Mouse (Mus musculus) limb, embryonic 11.5 days (tissue): Measurements from ENCODE around the gene Gse1. TPM values are rescaled to one million over a fixed set of nuclear protein-coding genes. Genes with fewer than 3 reads are reported as not detected.

Experiments
- ATAC-seq: fragments of 200-750 bp; cut with Nextera tagmentation; 2 replicates; pipeline ENCODE4 v1.8.0; 2017; ENCODE audit warnings: low read depth; ENCODE audit not compliant: insufficient number of reproducible peaks, low FRiP score, low TSS enrichment
- DNase-seq: peaks from one replicate; pipeline ENCODE4 v3.0.0-alpha.2; 2015; ENCODE audit warnings: low spot score
- H3K27ac ChIP-seq: fragments of 300-500 bp; sonication (generic); replicated peaks from 2 replicates; pipeline ENCODE4 v1.5.1; 2014; ENCODE audit warnings: low read depth, mild to moderate bottlenecking, low read length
- H3K27me3 ChIP-seq: fragments of 300-500 bp; sonication (generic); 2 replicates; pipeline ENCODE4 v1.6.1; 2014; ENCODE audit warnings: mild to moderate bottlenecking, low read length, mixed read lengths; ENCODE audit not compliant: control insufficient read depth, insufficient read depth
- H3K36me3 ChIP-seq: fragments of 300-500 bp; sonication (generic); 2 replicates; pipeline ENCODE4 v1.6.1; 2014; ENCODE audit warnings: mild to moderate bottlenecking, low read length, moderate library complexity, mixed read lengths; ENCODE audit not compliant: control insufficient read depth, insufficient read depth
- H3K4me1 ChIP-seq: fragments of 300-500 bp; sonication (generic); 2 replicates; pipeline ENCODE4 v1.6.1; 2014; ENCODE audit warnings: low read length, mixed read lengths; ENCODE audit not compliant: control insufficient read depth, insufficient read depth
- H3K4me2 ChIP-seq: fragments of 300-500 bp; sonication (generic); 2 replicates; pipeline ENCODE4 v1.6.1; 2014; ENCODE audit warnings: low read depth, mild to moderate bottlenecking, moderate library complexity; ENCODE audit not compliant: severe bottlenecking
- H3K4me3 ChIP-seq: fragments of 300-500 bp; sonication (generic); 2 replicates; pipeline ENCODE4 v1.5.1; 2014; ENCODE audit warnings: low read depth, low read length
- H3K9ac ChIP-seq: fragments of 300-500 bp; sonication (generic); 2 replicates; pipeline ENCODE4 v1.6.1; 2014; ENCODE audit warnings: mild to moderate bottlenecking, low read length
- H3K9me3 ChIP-seq: fragments of 300-500 bp; sonication (generic); 2 replicates; pipeline ENCODE4 v1.6.1; 2016; ENCODE audit warnings: low read length; ENCODE audit not compliant: control insufficient read depth
- WGBS: fragments of 180-500 bp; shearing (Covaris S2); extraction: QIAGEN DNeasy Blood & Tissue Kit; methylation state at CpG from one replicate; pipeline ENCODE4 v1.1.7; 2014; 5-methylcytosine and 5-hydroxymethylcytosine counted together
- polyA plus RNA-seq: library from polyadenylated mRNA; unstranded; fragments of >200 nt; fragmentation: Nextera tagmentation; extraction: Ambion mirVana; gene quantifications from 2 replicates; pipeline ENCODE4 v1.2.1, GENCODE M21; 2014

Gse1 gene
- polyA plus RNA-seq, 1 experiment from 2014 or later: 6.6 TPM

GRCm38 (mm10) chr8:120263879-120264278, 35.6 kb downstream of the Gse1 start:
- H3K27ac ChIP-seq: peak overlapping the region; percentile 98

DNA sequence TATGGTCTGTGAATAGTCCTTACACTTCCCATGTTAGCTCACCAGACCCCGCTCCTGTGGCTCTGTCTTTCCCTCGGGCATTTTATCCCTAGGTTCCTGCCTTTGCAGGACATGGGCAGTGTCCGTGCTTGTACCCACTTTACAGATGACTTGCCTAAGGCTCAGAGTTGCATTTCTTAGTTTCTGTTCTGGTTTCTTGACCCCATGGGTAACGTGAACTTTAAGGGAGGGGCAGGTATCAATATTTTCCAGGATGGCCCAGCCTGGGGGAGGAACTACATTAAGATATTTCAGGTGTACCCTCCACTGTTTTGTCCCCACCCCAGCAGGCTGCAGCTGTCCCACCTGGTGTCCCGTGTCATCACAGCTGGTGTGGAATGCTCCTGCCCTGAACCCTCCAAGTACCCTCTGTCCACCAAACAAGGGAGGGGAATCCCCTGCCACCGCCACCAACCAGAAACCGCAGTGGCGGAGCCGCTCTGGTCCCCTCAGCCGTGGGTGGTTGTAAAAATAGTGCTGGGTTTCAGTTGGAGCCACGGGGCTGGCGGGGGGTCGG, 36.2 kb downstream of the Gse1 start:
- Histone ChIP-seq H3K36me3 (no peaks in the 10 kb centered on the region), H3K4me2 (peak overlapping the region; percentile 34), H3K9ac (peak overlapping the region; percentile 50)

More at GRCm38 (mm10) chr8:120263879-120264278, 35.6 kb downstream of the Gse1 start:
- no peak overlapping the region for H3K9ac ChIP-seq
- H3K4me2 ChIP-seq: no peak overlapping the region
- H3K4me3 ChIP-seq: no peak overlapping the region
- no peaks in the 10 kb centered on the region for H3K36me3 ChIP-seq
- ATAC-seq (no peak), DNase-seq (no peak)
- no peaks in the 10 kb centered on the region for H3K27me3 ChIP-seq
- no peaks in the 10 kb centered on the region for H3K9me3 ChIP-seq
- peaks cover 87% of the 10 kb centered on the region for H3K4me1 ChIP-seq
- WGBS: 88% methylated on average over 5 of the region's 5 CpGs

GRCm38 (mm10) chr8:120264944-120265453, 36.7 kb downstream of the Gse1 start:
- Histone ChIP-seq H3K4me1 (peaks cover 84% of the 10 kb centered on the region), H3K9ac (peak overlapping the region; percentile 50), H3K4me2 (peak overlapping the region; percentile 34), H3K36me3 (no peaks in the 10 kb centered on the region), H3K9me3 (no peaks in the 10 kb centered on the region), H3K27ac (peak overlapping the region; percentile 98), H3K27me3 (no peaks in the 10 kb centered on the region), H3K4me3 (no peak overlapping the region)
- ATAC-seq (peak; percentile 67), DNase-seq (peak; percentile 86)
- WGBS: 4% methylated on average over 16 of the region's 16 CpGs

More for the DNA sequence above, 36.2 kb downstream of the Gse1 start:
- H3K27me3 ChIP-seq: no peaks in the 10 kb centered on the region
- H3K4me3 ChIP-seq: no peak overlapping the region
- DNase-seq (no peak), ATAC-seq (no peak; the same call in 1 of the 2 replicates)
- H3K9me3 ChIP-seq: no peaks in the 10 kb centered on the region
- peak overlapping the region; percentile 98 for H3K27ac ChIP-seq
- peaks cover 87% of the 10 kb centered on the region for H3K4me1 ChIP-seq
- 20% methylated on average over 13 of the region's 13 CpGs for WGBS

DNA sequence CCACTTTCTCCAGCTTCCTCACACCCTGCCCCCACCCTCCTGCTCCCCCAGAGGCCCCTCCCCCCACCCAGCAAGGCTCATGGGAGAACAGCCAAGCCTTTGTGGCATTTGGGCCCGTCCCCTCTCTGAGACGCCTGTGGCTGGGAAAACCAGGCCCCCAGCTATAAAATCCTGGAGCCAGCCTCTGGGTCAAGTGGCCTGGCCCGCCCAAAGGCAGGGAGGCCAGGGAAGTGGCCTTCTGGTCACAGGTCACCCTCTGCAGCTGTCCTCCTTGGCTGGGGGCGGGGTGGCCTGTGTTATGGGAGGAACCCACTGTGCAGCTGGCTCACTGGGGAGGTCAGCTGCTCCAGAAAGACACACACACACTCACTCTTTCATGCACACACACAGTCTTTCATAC, 37.2 kb downstream of the Gse1 start:
- peak; percentile 60 for ATAC-seq
- 5% methylated on average over 4 of the region's 4 CpGs for whole genome bisulfite sequencing
- no peaks in the 10 kb centered on the region for H3K9me3 ChIP-seq
- H3K36me3 ChIP-seq: no peaks in the 10 kb centered on the region
- no peaks in the 10 kb centered on the region for H3K27me3 ChIP-seq
- peak overlapping the region; percentile 24; the same call in 1 of the 2 replicates for H3K4me2 ChIP-seq
- peak overlapping the region; percentile 98 for H3K27ac ChIP-seq
- peaks cover 84% of the 10 kb centered on the region for H3K4me1 ChIP-seq
- DNase-seq: peak; percentile 80
- H3K9ac ChIP-seq: 0 out of 2 replicates have a peak overlapping the region, but pooled peaks have one; percentile 50
- no peak overlapping the region for H3K4me3 ChIP-seq

GRCm38 (mm10) chr8:120268541-120268980, 40.3 kb downstream of the Gse1 start:
- H3K36me3 ChIP-seq: no peaks in the 10 kb centered on the region
- H3K27me3 ChIP-seq: no peaks in the 10 kb centered on the region
- H3K9ac ChIP-seq: no peak overlapping the region
- peaks cover 74% of the 10 kb centered on the region for H3K4me1 ChIP-seq
- no peaks in the 10 kb centered on the region for H3K9me3 ChIP-seq
- H3K27ac ChIP-seq: peak overlapping the region; percentile 36; the same call in 1 of the 2 replicates
- ATAC-seq (no peak), DNase-seq (no peak)
- no peak overlapping the region for H3K4me3 ChIP-seq
- no peak overlapping the region for H3K4me2 ChIP-seq
- 75% methylated on average over 19 of the region's 19 CpGs for WGBS

- no peak overlapping the region for H3K4me2 ChIP-seq
- H3K4me1 ChIP-seq: peaks cover 80% of the 10 kb centered on the region
- H3K9me3 ChIP-seq: no peaks in the 10 kb centered on the region
- no peaks in the 10 kb centered on the region for H3K36me3 ChIP-seq
- WGBS: 88% methylated on average over 13 of the region's 13 CpGs
- no peak overlapping the region for H3K9ac ChIP-seq
- DNase-seq (no peak), ATAC-seq (no peak)
- no peaks in the 10 kb centered on the region for H3K27me3 ChIP-seq
- H3K27ac ChIP-seq: no peak overlapping the region
- no peak overlapping the region for H3K4me3 ChIP-seq
These were observed 42.2 kb downstream of the Gse1 start for GRCm38 (mm10) chr8:120270449-120270848.

GRCm38 (mm10) chr8:120273430-120273829, 45.2 kb downstream of the Gse1 start:
- WGBS: 88% methylated on average over 4 of the region's 4 CpGs
- no peak for ATAC-seq
- H3K36me3 ChIP-seq: no peaks in the 10 kb centered on the region
- H3K9me3 ChIP-seq: no peaks in the 10 kb centered on the region
- no peaks in the 10 kb centered on the region for H3K27me3 ChIP-seq
- no peak overlapping the region for H3K4me3 ChIP-seq
- DNase-seq: no peak
- no peak overlapping the region for H3K9ac ChIP-seq
- H3K4me1 ChIP-seq: peaks cover 76% of the 10 kb centered on the region
- H3K4me2 ChIP-seq: no peak overlapping the region
- H3K27ac ChIP-seq: no peak overlapping the region; the same call in 1 of the 2 replicates

DNA sequence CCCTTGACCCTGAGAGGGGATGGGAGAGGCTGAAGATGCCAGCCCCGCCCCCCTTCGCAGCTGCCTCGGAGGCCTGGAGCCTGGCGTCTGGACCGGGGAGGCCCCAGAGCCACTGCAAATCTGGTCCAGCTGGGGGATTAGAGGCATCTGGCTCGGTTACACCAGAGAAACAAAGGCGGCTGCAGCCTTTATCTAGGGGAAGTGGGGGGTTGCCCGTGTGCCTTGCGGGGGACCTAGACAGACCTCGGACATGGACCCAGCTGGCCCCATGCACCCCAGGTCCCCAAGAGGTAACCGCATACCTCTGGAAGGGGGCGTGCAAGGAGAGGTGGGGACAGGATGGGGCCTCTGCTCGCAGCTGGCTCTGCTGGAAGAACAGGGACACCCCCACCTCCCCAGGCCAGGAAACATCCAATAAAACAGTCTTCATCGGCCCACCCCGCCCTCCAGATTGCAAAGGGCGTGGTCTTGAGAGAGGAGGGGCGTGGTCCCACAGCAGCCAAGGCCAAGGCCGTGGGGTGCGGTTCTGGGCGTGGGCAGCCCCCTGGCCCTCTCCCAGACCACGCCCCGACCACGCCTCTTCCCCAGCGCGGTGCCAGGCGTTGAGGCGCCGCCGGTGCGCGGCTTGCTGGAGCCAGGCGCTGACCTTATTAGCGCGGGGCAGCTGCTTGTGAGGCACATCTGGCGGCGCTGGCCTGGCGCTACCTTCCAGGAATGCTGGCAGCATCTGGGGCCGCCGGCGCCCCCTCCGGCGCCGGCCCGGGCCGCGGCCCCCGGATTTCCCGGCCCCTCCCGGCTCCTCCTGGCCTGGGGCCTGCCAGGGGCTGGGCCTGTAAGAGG, 48.0 kb downstream of the Gse1 start:
- H3K4me1 ChIP-seq: peaks cover 76% of the 10 kb centered on the region
- DNase-seq: peak; percentile 99
- no peaks in the 10 kb centered on the region for H3K9me3 ChIP-seq
- H3K27me3 ChIP-seq: no peaks in the 10 kb centered on the region
- peak; percentile 91 for ATAC-seq
- H3K36me3 ChIP-seq: no peaks in the 10 kb centered on the region
- peak overlapping the region; percentile 99 for H3K27ac ChIP-seq
- H3K4me2 ChIP-seq: peak overlapping the region; percentile 56
- WGBS: under 1% methylated on average over 49 of the region's 49 CpGs
- H3K4me3 ChIP-seq: peak overlapping the region; percentile 14; the same call in 1 of the 2 replicates
- H3K9ac ChIP-seq: peak overlapping the region; percentile 4
